Mouse (Mus musculus): ENCODE measurements around the gene Sipa1l2. TPM values are rescaled to one million over a fixed set of nuclear protein-coding genes. Genes with fewer than 3 reads are reported as not detected.
"Not testable (repeated sequence)": the region's sequence is repeated elsewhere in the genome, so short reads cannot be mapped to it uniquely, and the experiment has no call there.

Sipa1l2 gene
- polyA plus RNA-seq, 1 experiment from 2014 or later = 14.0 TPM

DNA sequence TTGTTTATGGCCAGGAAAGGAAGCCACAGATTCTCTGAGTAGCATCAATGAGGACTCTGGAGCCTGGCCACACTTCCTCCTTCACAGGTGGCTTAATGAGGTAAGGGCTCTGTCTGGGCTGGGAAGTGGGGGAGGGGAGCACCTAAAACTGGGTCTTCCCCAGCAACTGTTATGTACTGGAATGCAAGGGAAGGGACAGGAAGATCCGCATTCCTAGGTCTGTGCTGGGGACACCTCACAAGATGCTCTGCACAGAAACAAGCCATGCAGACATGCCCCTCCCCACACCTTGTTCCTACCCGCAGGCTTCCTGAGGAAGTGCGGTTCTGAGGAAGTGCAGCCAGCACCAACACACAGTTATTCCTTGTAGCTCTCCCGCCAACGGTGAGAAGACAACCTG, 46.4 kb downstream of the Sipa1l2 start:
- no peak for ATAC-seq (ENCODE audit: low read depth)
- Histone ChIP-seq H3K36me3 (ENCODE audit: control insufficient read depth, insufficient read depth, low read length) (no peaks in the 10 kb centered on the region), H3K4me1 (ENCODE audit: control insufficient read depth, insufficient read depth, low read length) (peaks cover 37% of the 10 kb centered on the region), H3K9ac (replicated peaks; ENCODE audit: low read depth, low read length) (no peak overlapping the region), H3K4me3 (ENCODE audit: low read depth, low read length) (no peak overlapping the region), H3K27me3 (ENCODE audit: control insufficient read depth, insufficient read depth, low read length) (no peaks in the 10 kb centered on the region), H3K4me2 (ENCODE audit: low read depth, low read length) (no peak overlapping the region), H3K27ac (ENCODE audit: low read depth, low read length) (no peak overlapping the region), H3K9me3 (ENCODE audit: control insufficient read depth, low read length) (no peaks in the 10 kb centered on the region)
- WGBS = 55% methylated on average over 5 of the region's 5 CpGs

DNA sequence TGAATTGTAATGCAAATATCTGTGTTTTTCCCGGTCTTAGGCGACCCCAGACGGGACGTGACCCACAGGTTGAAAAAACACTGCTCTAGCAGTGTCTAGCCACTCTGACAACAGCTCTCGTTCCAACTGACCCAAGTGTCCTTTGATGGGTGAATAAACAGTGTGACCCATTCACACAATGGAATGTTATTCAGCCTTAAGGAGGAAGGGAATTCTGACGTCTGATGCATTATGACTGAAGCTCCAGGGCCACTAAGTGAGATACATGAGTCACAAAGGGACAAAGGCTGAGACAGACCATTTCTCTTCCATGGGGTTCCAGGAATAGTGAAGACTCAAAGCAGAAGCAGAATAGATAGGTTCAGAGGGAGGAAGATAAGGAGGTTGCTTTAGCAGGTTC, 47.5 kb downstream of the Sipa1l2 start:
- 20% methylated on average over 6 of the region's 6 CpGs for WGBS
- H3K9me3 ChIP-seq (ENCODE audit: control insufficient read depth, low read length) = no peaks in the 10 kb centered on the region
- H3K36me3 ChIP-seq (ENCODE audit: control insufficient read depth, insufficient read depth, low read length) = no peaks in the 10 kb centered on the region
- H3K4me1 ChIP-seq (ENCODE audit: control insufficient read depth, insufficient read depth, low read length) = peaks cover 31% of the 10 kb centered on the region
- ATAC-seq (ENCODE audit: low read depth) = no peak
- no peak overlapping the region for H3K9ac ChIP-seq (replicated peaks; ENCODE audit: low read depth, low read length)
- no peak overlapping the region for H3K4me2 ChIP-seq (ENCODE audit: low read depth, low read length)
- H3K27ac ChIP-seq (ENCODE audit: low read depth, low read length) = no peak overlapping the region
- no peak overlapping the region for H3K4me3 ChIP-seq (ENCODE audit: low read depth, low read length)
- H3K27me3 ChIP-seq (ENCODE audit: control insufficient read depth, insufficient read depth, low read length) = no peaks in the 10 kb centered on the region

DNA sequence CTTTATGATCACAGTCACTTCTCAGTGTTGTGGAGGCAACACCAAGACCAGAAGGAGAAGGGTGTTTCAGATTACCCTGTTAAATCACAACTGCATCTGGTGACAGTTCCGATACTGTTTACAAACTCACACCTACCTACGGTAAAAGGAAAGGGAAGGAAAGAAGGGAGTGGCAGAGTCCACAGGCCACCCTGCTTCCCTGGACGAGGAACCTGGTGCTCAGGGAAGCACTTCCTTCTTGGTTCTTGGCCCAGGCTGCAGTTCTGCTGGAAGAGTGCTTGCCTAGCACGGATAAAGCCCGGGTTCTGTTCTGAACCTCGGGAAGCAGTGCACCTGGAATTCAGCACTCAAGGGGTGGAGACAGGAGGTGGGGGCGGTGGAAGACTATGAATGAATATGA, 48.5 kb downstream of the Sipa1l2 start:
- ATAC-seq (ENCODE audit: low read depth) = no peak
- Histone ChIP-seq H3K4me3 (ENCODE audit: low read depth, low read length) (no peak overlapping the region), H3K27me3 (ENCODE audit: control insufficient read depth, insufficient read depth, low read length) (no peaks in the 10 kb centered on the region), H3K4me2 (ENCODE audit: low read depth, low read length) (no peak overlapping the region), H3K4me1 (ENCODE audit: control insufficient read depth, insufficient read depth, low read length) (peaks cover 20% of the 10 kb centered on the region), H3K36me3 (ENCODE audit: control insufficient read depth, insufficient read depth, low read length) (no peaks in the 10 kb centered on the region), H3K9ac (replicated peaks; ENCODE audit: low read depth, low read length) (no peak overlapping the region), H3K9me3 (ENCODE audit: control insufficient read depth, low read length) (no peaks in the 10 kb centered on the region), H3K27ac (ENCODE audit: low read depth, low read length) (no peak overlapping the region)
- 77% methylated on average over 7 of the region's 7 CpGs for WGBS

DNA sequence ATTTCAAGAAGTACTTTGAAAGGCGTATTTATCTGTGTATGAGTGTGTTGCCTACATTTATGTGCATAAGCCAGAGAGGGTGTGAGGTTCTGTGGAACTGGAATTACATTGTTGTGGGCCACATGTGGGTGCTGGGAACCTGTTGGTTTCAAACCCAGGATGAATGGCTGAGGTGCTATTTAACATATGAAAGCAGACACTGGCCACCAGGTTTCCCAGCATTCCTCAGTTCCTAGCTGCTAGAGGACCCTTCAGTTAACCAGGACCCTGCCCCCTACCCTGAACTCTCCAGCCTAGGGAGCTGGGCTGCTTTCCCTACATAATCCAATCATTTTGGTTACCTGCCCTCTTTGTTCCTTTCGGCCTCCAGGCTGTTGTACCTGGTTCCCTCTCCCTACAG, 49.3 kb downstream of the Sipa1l2 start:
- peaks cover 16% of the 10 kb centered on the region for H3K4me1 ChIP-seq (ENCODE audit: control insufficient read depth, insufficient read depth, low read length)
- not testable (repeated sequence) for H3K4me2 ChIP-seq (ENCODE audit: low read depth, low read length); H3K27ac ChIP-seq (ENCODE audit: low read depth, low read length); H3K27me3 ChIP-seq (ENCODE audit: control insufficient read depth, insufficient read depth, low read length); H3K36me3 ChIP-seq (ENCODE audit: control insufficient read depth, insufficient read depth, low read length); H3K4me3 ChIP-seq (ENCODE audit: low read depth, low read length); H3K9ac ChIP-seq (replicated peaks; ENCODE audit: low read depth, low read length); H3K9me3 ChIP-seq (ENCODE audit: control insufficient read depth, low read length); ATAC-seq (ENCODE audit: low read depth)
- WGBS = 87% methylated on average over 2 of the region's 2 CpGs

DNA sequence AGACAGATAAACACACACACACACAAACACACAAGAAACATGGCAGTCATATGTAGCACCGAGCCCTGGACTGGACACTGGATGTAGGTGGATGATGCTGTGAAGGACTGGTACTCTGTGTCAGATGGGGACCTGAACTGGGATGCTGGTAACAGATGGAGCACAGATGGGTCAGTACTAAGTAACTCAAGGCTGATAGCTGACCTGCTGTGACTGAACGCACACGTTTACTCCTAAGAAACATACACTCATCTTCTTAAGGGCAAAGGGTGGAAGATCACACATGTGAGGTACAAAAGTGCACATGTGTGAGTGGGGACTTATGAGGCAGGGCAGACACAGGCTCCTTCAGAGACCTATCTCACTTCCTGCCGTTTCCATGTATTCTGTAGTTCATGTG, 50.7 kb downstream of the Sipa1l2 start:
- Histone ChIP-seq H3K4me3 (ENCODE audit: low read depth, low read length) (no peak overlapping the region), H3K9ac (replicated peaks; ENCODE audit: low read depth, low read length) (no peak overlapping the region), H3K27ac (ENCODE audit: low read depth, low read length) (no peak overlapping the region), H3K4me1 (ENCODE audit: control insufficient read depth, insufficient read depth, low read length) (peaks cover 16% of the 10 kb centered on the region), H3K27me3 (ENCODE audit: control insufficient read depth, insufficient read depth, low read length) (no peaks in the 10 kb centered on the region), H3K4me2 (ENCODE audit: low read depth, low read length) (no peak overlapping the region), H3K36me3 (ENCODE audit: control insufficient read depth, insufficient read depth, low read length) (no peaks in the 10 kb centered on the region), H3K9me3 (ENCODE audit: control insufficient read depth, low read length) (no peaks in the 10 kb centered on the region)
- WGBS = 68% methylated on average over 4 of the region's 4 CpGs
- ATAC-seq (ENCODE audit: low read depth) = no peak

DNA sequence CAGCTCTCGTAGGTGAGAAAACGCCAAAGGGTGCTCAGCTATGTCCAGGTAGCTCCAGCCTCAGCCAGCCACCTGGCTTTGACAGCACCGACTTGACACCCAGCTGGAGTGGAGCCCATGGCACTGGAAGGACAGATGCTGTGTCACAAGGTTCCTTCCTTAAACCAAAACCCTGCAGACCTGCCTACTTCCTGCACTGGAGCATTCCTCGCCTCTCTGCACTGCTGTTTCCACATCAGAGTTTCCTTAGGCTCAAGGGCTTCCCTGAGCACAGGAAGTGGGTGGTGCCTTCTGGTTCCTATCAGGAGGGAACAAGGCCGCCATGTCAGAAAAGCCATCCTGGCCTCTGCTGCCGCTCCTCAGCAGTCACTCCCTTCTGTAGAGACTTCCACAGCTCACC, 51.3 kb downstream of the Sipa1l2 start:
- Histone ChIP-seq H3K4me3 (ENCODE audit: low read depth, low read length) (no peak overlapping the region), H3K9ac (replicated peaks; ENCODE audit: low read depth, low read length) (no peak overlapping the region), H3K4me1 (ENCODE audit: control insufficient read depth, insufficient read depth, low read length) (peaks cover 16% of the 10 kb centered on the region), H3K27me3 (ENCODE audit: control insufficient read depth, insufficient read depth, low read length) (no peaks in the 10 kb centered on the region), H3K36me3 (ENCODE audit: control insufficient read depth, insufficient read depth, low read length) (no peaks in the 10 kb centered on the region), H3K9me3 (ENCODE audit: control insufficient read depth, low read length) (no peaks in the 10 kb centered on the region), H3K4me2 (ENCODE audit: low read depth, low read length) (no peak overlapping the region), H3K27ac (ENCODE audit: low read depth, low read length) (no peak overlapping the region)
- 85% methylated on average over 6 of the region's 6 CpGs for WGBS
- no peak for ATAC-seq (ENCODE audit: low read depth)

DNA sequence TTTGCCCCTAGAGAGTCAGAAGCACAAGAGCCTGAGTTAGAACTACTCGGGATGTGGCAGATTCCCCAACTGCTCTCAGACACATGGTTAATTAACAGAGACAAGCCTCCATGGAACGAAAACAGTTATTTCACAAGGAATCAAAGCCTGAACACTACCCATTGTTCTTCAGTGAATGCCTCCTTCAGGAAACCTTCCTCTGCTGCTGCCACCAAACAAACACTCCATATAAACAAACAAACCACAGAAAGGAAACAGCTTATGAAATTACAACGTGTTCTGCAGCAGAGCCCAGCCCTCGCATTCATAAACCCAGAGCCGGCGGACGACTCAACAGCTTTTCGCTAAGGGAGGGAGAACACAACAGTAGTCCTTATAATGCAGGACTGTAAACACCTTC, 52.2 kb downstream of the Sipa1l2 start:
- no peaks in the 10 kb centered on the region for H3K36me3 ChIP-seq (ENCODE audit: control insufficient read depth, insufficient read depth, low read length)
- H3K27me3 ChIP-seq (ENCODE audit: control insufficient read depth, insufficient read depth, low read length) = no peaks in the 10 kb centered on the region
- WGBS = 67% methylated on average over 8 of the region's 8 CpGs
- no peak overlapping the region for H3K27ac ChIP-seq (ENCODE audit: low read depth, low read length)
- H3K4me2 ChIP-seq (ENCODE audit: low read depth, low read length) = no peak overlapping the region
- no peak for ATAC-seq (ENCODE audit: low read depth)
- H3K4me1 ChIP-seq (ENCODE audit: control insufficient read depth, insufficient read depth, low read length) = peaks cover 9% of the 10 kb centered on the region
- H3K4me3 ChIP-seq (ENCODE audit: low read depth, low read length) = no peak overlapping the region
- H3K9ac ChIP-seq (replicated peaks; ENCODE audit: low read depth, low read length) = no peak overlapping the region
- H3K9me3 ChIP-seq (ENCODE audit: control insufficient read depth, low read length) = no peaks in the 10 kb centered on the region

DNA sequence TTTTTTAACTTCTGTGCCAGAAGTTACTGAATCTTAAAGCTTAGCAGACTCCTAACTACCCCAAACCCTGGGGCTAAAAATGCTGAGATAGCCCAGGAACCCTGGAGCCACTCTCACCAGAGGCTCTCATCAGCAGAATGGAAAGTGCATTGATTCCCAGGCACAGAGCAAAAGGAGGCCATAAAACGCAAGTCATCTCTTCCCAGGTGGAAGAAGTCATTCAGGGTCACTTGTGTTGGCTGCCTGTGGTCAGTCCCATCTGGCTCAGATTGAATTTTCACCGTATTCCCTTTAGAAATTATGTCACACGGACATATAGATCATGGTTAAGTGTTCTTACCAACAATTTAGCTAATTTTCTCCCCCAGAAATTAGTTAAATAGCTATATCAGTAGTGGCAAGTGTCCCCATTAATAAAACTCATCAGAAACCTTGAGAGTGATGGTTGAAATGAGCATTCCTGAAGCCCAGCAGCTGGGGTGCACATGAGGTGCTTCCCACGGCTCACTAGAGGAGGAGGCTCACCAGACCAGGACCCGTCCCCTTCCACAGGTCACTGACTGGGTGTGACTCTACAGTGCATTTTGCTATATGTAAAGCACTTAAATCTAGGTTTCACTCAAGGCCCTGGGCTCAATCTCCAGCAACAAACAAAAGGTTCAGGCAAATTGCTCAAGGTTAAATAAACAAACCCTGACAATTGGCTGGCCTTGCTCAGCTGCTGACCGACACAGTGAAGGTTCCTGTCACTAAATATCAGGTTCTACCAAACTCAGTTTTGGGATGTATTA, 53.3 kb downstream of the Sipa1l2 start:
- no peak overlapping the region for H3K4me2 ChIP-seq (ENCODE audit: low read depth, low read length)
- no peak for ATAC-seq (ENCODE audit: low read depth)
- H3K9ac ChIP-seq (replicated peaks; ENCODE audit: low read depth, low read length) = no peak overlapping the region
- peaks cover 5% of the 10 kb centered on the region for H3K4me1 ChIP-seq (ENCODE audit: control insufficient read depth, insufficient read depth, low read length)
- H3K4me3 ChIP-seq (ENCODE audit: low read depth, low read length) = no peak overlapping the region
- no peaks in the 10 kb centered on the region for H3K9me3 ChIP-seq (ENCODE audit: control insufficient read depth, low read length)
- H3K27ac ChIP-seq (ENCODE audit: low read depth, low read length) = no peak overlapping the region
- WGBS = 40% methylated on average over 6 of the region's 6 CpGs
- no peaks in the 10 kb centered on the region for H3K36me3 ChIP-seq (ENCODE audit: control insufficient read depth, insufficient read depth, low read length)
- no peaks in the 10 kb centered on the region for H3K27me3 ChIP-seq (ENCODE audit: control insufficient read depth, insufficient read depth, low read length)

DNA sequence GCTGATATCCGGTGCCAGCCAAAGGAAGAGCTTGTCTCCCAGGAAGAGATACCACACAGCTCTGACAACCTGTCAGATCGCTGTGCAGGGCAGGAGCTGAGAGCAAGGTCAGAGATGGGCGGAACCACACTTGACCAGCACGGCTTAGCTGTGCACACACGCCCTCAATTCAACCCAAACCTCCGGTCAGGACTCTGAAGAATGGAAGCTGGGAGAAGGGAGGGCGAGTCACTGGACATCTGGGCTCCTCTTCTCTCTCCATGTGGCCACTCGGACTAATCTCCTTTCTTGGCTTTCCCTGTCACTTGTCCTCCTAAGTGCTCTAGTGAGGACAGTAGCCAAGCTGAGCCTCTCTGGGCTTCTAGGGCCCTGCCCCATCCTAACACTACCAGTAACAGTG, 53.9 kb downstream of the Sipa1l2 start:
- Histone ChIP-seq H3K4me2 (ENCODE audit: low read depth, low read length) (no peak overlapping the region), H3K9ac (replicated peaks; ENCODE audit: low read depth, low read length) (no peak overlapping the region), H3K9me3 (ENCODE audit: control insufficient read depth, low read length) (no peaks in the 10 kb centered on the region), H3K4me1 (ENCODE audit: control insufficient read depth, insufficient read depth, low read length) (peaks cover 5% of the 10 kb centered on the region), H3K4me3 (ENCODE audit: low read depth, low read length) (no peak overlapping the region), H3K36me3 (ENCODE audit: control insufficient read depth, insufficient read depth, low read length) (no peaks in the 10 kb centered on the region), H3K27me3 (ENCODE audit: control insufficient read depth, insufficient read depth, low read length) (no peaks in the 10 kb centered on the region), H3K27ac (ENCODE audit: low read depth, low read length) (no peak overlapping the region)
- ATAC-seq (ENCODE audit: low read depth) = no peak
- 58% methylated on average over 8 of the region's 8 CpGs for WGBS

Measured in neural tube, embryonic 14.5 days (tissue).